Mouse (Mus musculus): ENCODE results near the gene Tmem132b. TPM values are rescaled to one million over a fixed set of nuclear protein-coding genes. Genes with fewer than 3 reads are reported as not detected.

The Tmem132b gene
- under 0.01 TPM for polyA plus RNA-seq (2012; fragmentation: generic; extraction: Trizol)
- long read RNA-seq, experiment 1: 0 reads
- long read RNA-seq, experiment 2: 0 reads

- H3K27me3 ChIP-seq (ENCODE audit: control insufficient read depth, insufficient read depth, insufficient read length): peaks cover 52% of the 10 kb centered on the region
- no peaks in the 10 kb centered on the region for H3K79me3 ChIP-seq (ENCODE audit: low read depth)
- no peaks in the 10 kb centered on the region for H3K79me2 ChIP-seq (ENCODE audit: control insufficient read depth, insufficient read depth)
- peak within 1 kb of the TSS; percentile 46 for H3ac ChIP-seq (ENCODE audit: control insufficient read depth, insufficient read length, low read depth)
- no peaks in the 10 kb centered on the region for H3K36me3 ChIP-seq (ENCODE audit: control insufficient read depth, insufficient read depth)
- H3K4me3 ChIP-seq (ENCODE audit: insufficient read depth, poor library complexity, severe bottlenecking): peak within 1 kb of the TSS; percentile 18
- TF ChIP-seq FOSL1 (IDR thresholded peaks at IDR 0.05; ENCODE audit: insufficient read depth, low read length, poor library complexity, severe bottlenecking): no peak
- no peak for TF ChIP-seq MYOG (IDR thresholded peaks at IDR 0.05; ENCODE audit: control insufficient read depth, extremely low read depth, insufficient read length)
- no peak for TF ChIP-seq CTCF (IDR thresholded peaks at IDR 0.05; ENCODE audit: control insufficient read depth, insufficient read depth, insufficient read length)
- no peak for TF ChIP-seq MYOD1 (IDR thresholded peaks at IDR 0.05; ENCODE audit: control insufficient read depth, insufficient read length, low read depth)
- peak; percentile 41 for TF ChIP-seq USF1 (IDR thresholded peaks at IDR 0.05; ENCODE audit: low read depth)
- no peak for TF ChIP-seq MAX (IDR thresholded peaks at IDR 0.05)
- no peak for TF ChIP-seq CEBPB (IDR thresholded peaks at IDR 0.05; ENCODE audit: low read depth)
These were observed at the start of gene Tmem132b for GRCm38 (mm10) chr5:125531634-125532033. Gene Tmem132b (plus strand): TSS chr5:125531774.

- H3K36me3 ChIP-seq (ENCODE audit: control insufficient read depth, insufficient read depth): peaks cover 68% of the 10 kb centered on the region
- TF ChIP-seq MAX (IDR thresholded peaks at IDR 0.05): no peak
- TF ChIP-seq CTCF (IDR thresholded peaks at IDR 0.05; ENCODE audit: control insufficient read depth, insufficient read depth, insufficient read length): no peak
- TF ChIP-seq MYOD1 (IDR thresholded peaks at IDR 0.05; ENCODE audit: control insufficient read depth, insufficient read length, low read depth): no peak
- no peak for TF ChIP-seq MYOG (IDR thresholded peaks at IDR 0.05; ENCODE audit: control insufficient read depth, extremely low read depth, insufficient read length)
- TF ChIP-seq CEBPB (IDR thresholded peaks at IDR 0.05; ENCODE audit: low read depth): no peak
- no peak for TF ChIP-seq USF1 (IDR thresholded peaks at IDR 0.05; ENCODE audit: low read depth)
- no peak for TF ChIP-seq FOSL1 (IDR thresholded peaks at IDR 0.05; ENCODE audit: insufficient read depth, low read length, poor library complexity, severe bottlenecking)
- no peak overlapping the region for H3K4me3 ChIP-seq (ENCODE audit: insufficient read depth, poor library complexity, severe bottlenecking)
- H3K79me2 ChIP-seq (ENCODE audit: control insufficient read depth, insufficient read depth): peaks cover 58% of the 10 kb centered on the region
- no peaks in the 10 kb centered on the region for H3K27me3 ChIP-seq (ENCODE audit: control insufficient read depth, insufficient read depth, insufficient read length)
- peaks cover 44% of the 10 kb centered on the region for H3K79me3 ChIP-seq (ENCODE audit: low read depth)
- H3ac ChIP-seq (ENCODE audit: control insufficient read depth, insufficient read length, low read depth): no peak overlapping the region
These were observed 49.1 kb upstream of the Tmem132b start for GRCm38 (mm10) chr5:125482474-125482873.

GRCm38 (mm10) chr5:125483712-125484611, 47.6 kb upstream of the Tmem132b start:
- Histone ChIP-seq H3K36me3 (ENCODE audit: control insufficient read depth, insufficient read depth) (peaks cover 67% of the 10 kb centered on the region), H3K79me2 (ENCODE audit: control insufficient read depth, insufficient read depth) (peaks cover 43% of the 10 kb centered on the region), H3K27me3 (ENCODE audit: control insufficient read depth, insufficient read depth, insufficient read length) (no peaks in the 10 kb centered on the region), H3K79me3 (ENCODE audit: low read depth) (peaks cover 29% of the 10 kb centered on the region), H3ac (ENCODE audit: control insufficient read depth, insufficient read length, low read depth) (no peak overlapping the region), H3K4me3 (ENCODE audit: insufficient read depth, poor library complexity, severe bottlenecking) (no peak overlapping the region)
- TF ChIP-seq MYOG (IDR thresholded peaks at IDR 0.05; ENCODE audit: control insufficient read depth, extremely low read depth, insufficient read length): no peak
- TF ChIP-seq CTCF (IDR thresholded peaks at IDR 0.05; ENCODE audit: control insufficient read depth, insufficient read depth, insufficient read length): no peak
- TF ChIP-seq MAX (IDR thresholded peaks at IDR 0.05): no peak
- TF ChIP-seq USF1 (IDR thresholded peaks at IDR 0.05; ENCODE audit: low read depth): no peak
- no peak for TF ChIP-seq FOSL1 (IDR thresholded peaks at IDR 0.05; ENCODE audit: insufficient read depth, low read length, poor library complexity, severe bottlenecking)
- TF ChIP-seq CEBPB (IDR thresholded peaks at IDR 0.05; ENCODE audit: low read depth): no peak
- TF ChIP-seq MYOD1 (IDR thresholded peaks at IDR 0.05; ENCODE audit: control insufficient read depth, insufficient read length, low read depth): no peak

- no peaks in the 10 kb centered on the region for H3K27me3 ChIP-seq (ENCODE audit: control insufficient read depth, insufficient read depth, insufficient read length)
- H3K36me3 ChIP-seq (ENCODE audit: control insufficient read depth, insufficient read depth): peaks cover 66% of the 10 kb centered on the region
- TF ChIP-seq CTCF (IDR thresholded peaks at IDR 0.05; ENCODE audit: control insufficient read depth, insufficient read depth, insufficient read length) (no peak), MAX (IDR thresholded peaks at IDR 0.05) (no peak), MYOG (IDR thresholded peaks at IDR 0.05; ENCODE audit: control insufficient read depth, extremely low read depth, insufficient read length) (no peak), USF1 (IDR thresholded peaks at IDR 0.05; ENCODE audit: low read depth) (no peak), FOSL1 (IDR thresholded peaks at IDR 0.05; ENCODE audit: insufficient read depth, low read length, poor library complexity, severe bottlenecking) (no peak), MYOD1 (IDR thresholded peaks at IDR 0.05; ENCODE audit: control insufficient read depth, insufficient read length, low read depth) (no peak), CEBPB (IDR thresholded peaks at IDR 0.05; ENCODE audit: low read depth) (no peak)
- H3K4me3 ChIP-seq (ENCODE audit: insufficient read depth, poor library complexity, severe bottlenecking): no peak overlapping the region
- H3K79me3 ChIP-seq (ENCODE audit: low read depth): peaks cover 21% of the 10 kb centered on the region
- no peak overlapping the region for H3ac ChIP-seq (ENCODE audit: control insufficient read depth, insufficient read length, low read depth)
- H3K79me2 ChIP-seq (ENCODE audit: control insufficient read depth, insufficient read depth): peaks cover 30% of the 10 kb centered on the region
These were observed 46.4 kb upstream of the Tmem132b start for GRCm38 (mm10) chr5:125485031-125485778.

- Histone ChIP-seq H3K79me3 (ENCODE audit: low read depth) (peaks cover 12% of the 10 kb centered on the region), H3K4me3 (ENCODE audit: insufficient read depth, poor library complexity, severe bottlenecking) (no peak overlapping the region), H3ac (ENCODE audit: control insufficient read depth, insufficient read length, low read depth) (no peak overlapping the region), H3K27me3 (ENCODE audit: control insufficient read depth, insufficient read depth, insufficient read length) (no peaks in the 10 kb centered on the region), H3K79me2 (ENCODE audit: control insufficient read depth, insufficient read depth) (peaks cover 22% of the 10 kb centered on the region), H3K36me3 (ENCODE audit: control insufficient read depth, insufficient read depth) (peaks cover 65% of the 10 kb centered on the region)
- TF ChIP-seq MAX (IDR thresholded peaks at IDR 0.05): no peak
- TF ChIP-seq CEBPB (IDR thresholded peaks at IDR 0.05; ENCODE audit: low read depth): no peak
- no peak for TF ChIP-seq USF1 (IDR thresholded peaks at IDR 0.05; ENCODE audit: low read depth)
- TF ChIP-seq FOSL1 (IDR thresholded peaks at IDR 0.05; ENCODE audit: insufficient read depth, low read length, poor library complexity, severe bottlenecking): no peak
- no peak for TF ChIP-seq MYOD1 (IDR thresholded peaks at IDR 0.05; ENCODE audit: control insufficient read depth, insufficient read length, low read depth)
- TF ChIP-seq CTCF (IDR thresholded peaks at IDR 0.05; ENCODE audit: control insufficient read depth, insufficient read depth, insufficient read length): no peak
- no peak for TF ChIP-seq MYOG (IDR thresholded peaks at IDR 0.05; ENCODE audit: control insufficient read depth, extremely low read depth, insufficient read length)
These were observed 45.5 kb upstream of the Tmem132b start for GRCm38 (mm10) chr5:125486088-125486487.
